Mouse (Mus musculus): ENCODE results near the gene Tmem258.
A peak's percentile ranks its signal among the peaks of the same experiment; 100 is the strongest.

Gene Tmem258

GRCm38 (mm10) chr19:10222656-10223055 lies 18.8 kb downstream of the Tmem258 start:
- no peak for DNase-seq (ENCODE audit: low read depth, low spot score)

DNA sequence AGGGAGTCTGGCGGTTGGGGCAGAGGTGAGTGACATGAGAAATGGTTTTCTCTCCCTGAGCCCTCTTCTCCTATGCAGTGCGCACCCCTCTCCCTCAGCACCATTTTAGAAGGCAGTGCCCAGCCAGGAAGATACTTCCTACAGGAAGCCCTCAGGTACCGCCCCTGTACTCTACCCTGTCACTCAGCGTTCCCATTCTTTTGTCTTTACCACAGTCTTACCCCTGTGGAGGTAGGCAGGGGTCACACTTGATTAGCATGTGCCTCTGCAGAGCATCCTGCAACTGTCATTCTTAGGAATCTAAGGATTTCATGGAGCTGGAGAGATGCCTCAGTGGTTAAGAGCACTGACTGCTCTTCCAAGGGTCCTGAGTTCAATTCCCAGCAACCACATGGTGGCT lies 19.7 kb downstream of the Tmem258 start:
- no peak for DNase-seq (ENCODE audit: low read depth, low spot score)

- DNase-seq (ENCODE audit: low read depth, low spot score): no peak
These were observed 21.0 kb downstream of the Tmem258 start for GRCm38 (mm10) chr19:10224637-10225453.

DNA sequence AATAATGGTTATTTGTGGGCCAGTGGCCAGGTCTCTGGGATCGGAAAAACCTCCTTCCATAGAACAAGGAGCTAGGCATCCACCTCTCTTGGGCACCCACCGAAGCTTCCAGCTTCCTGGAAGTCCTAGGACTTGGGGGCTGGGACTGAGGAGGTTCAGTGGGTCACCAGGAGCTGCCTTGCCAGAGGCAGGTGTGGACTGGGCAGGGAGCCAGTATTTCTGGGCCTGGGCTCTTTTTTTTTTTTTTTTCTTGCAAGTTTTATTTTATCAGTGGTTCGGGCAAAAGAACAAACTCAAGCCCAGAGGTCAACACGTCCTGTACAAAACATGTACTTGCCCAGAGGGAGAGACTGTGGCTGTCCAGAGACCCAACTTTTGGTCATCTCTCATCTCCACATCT lies 22.0 kb downstream of the Tmem258 start:
- DNase-seq (ENCODE audit: low read depth, low spot score): no peak

DNA sequence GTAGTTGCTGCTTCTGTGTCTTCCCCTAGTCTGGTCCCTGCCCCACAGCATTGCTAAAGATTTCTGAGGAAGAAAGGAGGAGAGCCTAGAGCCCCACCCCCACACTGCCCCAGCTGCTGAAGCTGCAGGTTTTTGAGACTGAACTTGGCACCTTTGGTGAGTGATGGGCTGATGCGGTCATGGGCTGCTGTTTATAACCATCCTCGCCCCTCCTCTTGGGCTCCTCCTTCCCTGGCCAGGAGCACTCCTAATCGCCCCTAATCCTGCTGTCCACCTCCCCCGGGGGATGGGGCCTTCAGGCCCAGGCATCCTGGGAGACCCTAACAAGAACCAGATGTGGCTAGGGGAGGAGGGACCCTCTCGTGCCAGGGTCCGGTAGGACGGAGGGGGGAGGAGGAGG lies 27.2 kb downstream of the Tmem258 start:
- DNase-seq (ENCODE audit: low read depth, low spot score): no peak

DNA sequence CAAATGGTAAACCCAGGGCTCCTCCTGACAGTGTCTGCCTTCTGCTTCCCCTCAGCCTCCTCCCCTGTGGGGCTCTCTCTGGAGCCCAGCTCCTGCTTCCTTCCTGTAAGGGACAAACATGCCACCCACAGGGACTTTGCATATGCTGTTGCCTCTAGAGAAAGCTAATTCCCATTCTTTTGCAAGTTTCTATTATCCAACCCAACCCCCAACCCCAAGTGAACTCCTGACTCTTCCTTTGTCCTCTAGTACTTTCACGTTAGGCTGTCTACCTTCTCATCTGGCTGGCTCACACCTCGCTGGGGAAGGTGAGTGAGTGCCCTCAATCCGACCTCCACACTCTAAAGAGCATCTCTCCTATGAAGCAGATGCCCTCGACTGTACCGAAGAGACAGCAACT lies 28.1 kb downstream of the Tmem258 start:
- no peak for DNase-seq (ENCODE audit: low read depth, low spot score)

- peak; percentile 92 for DNase-seq (ENCODE audit: low read depth, low spot score)
These were observed 28.7 kb downstream of the Tmem258 start for GRCm38 (mm10) chr19:10232327-10233017.

GRCm38 (mm10) chr19:10235784-10236565 lies 32.2 kb downstream of the Tmem258 start:
- no peak for DNase-seq (ENCODE audit: low read depth, low spot score)

GRCm38 (mm10) chr19:10238477-10238876 lies 34.7 kb downstream of the Tmem258 start:
- DNase-seq (ENCODE audit: low read depth, low spot score): no peak

DNA sequence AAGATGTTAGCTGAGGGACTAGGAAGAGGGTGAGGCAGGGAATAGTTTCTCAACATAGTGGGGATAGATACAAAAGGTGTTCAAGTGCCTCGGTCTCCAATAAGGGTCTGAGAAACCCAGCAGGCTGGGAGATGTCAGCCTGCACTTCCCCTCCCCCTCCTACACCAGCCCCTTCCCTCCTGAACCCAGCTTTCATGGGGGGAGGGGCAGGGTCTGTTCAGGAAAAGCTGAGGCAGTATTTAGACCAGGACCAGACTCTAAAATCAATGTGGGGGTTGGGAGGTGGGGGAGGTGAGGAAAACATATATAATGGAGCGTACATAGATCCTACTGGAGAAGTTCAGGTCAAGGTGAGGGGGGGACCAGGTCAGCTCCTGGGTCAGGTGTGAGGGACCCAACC lies 35.6 kb downstream of the Tmem258 start:
- no peak for DNase-seq (ENCODE audit: low read depth, low spot score)

- no peak for DNase-seq (ENCODE audit: low read depth, low spot score)
These were observed 36.3 kb downstream of the Tmem258 start for GRCm38 (mm10) chr19:10239975-10240653.

GRCm38 (mm10) chr19:10240654-10241305 lies 37.0 kb downstream of the Tmem258 start, which contains the start of gene Myrf:
Myrf (minus strand) TSS chr19:10240748.
- peak; percentile 75 for DNase-seq (ENCODE audit: low read depth, low spot score)

DNA sequence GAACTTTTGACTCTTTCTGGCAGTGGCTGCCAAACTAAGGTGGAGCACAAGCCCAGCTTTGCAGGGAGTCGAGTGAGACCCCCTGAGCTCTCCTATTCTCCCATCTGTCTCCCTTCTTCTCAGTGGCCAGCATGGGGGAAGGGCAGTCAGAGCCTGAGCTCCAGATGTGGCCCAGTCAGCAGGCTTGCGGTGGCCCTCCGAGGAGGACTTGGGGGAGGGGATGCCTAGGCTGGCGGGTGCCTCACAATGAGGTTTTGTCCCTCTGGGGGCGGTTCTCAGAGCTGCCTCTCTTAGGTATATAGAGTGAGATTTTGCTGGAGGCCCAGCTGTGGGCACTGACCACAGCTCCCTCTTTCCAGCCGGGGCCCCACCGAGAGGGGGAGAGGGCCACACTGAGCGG lies 39.1 kb downstream of the Tmem258 start:
- peak; percentile 85 for DNase-seq (ENCODE audit: low read depth, low spot score)

GRCm38 (mm10) chr19:10244183-10244582 lies 40.4 kb downstream of the Tmem258 start:
- DNase-seq (ENCODE audit: low read depth, low spot score): peak; percentile 73

GRCm38 (mm10) chr19:10247165-10247564 lies 43.4 kb downstream of the Tmem258 start:
- DNase-seq (ENCODE audit: low read depth, low spot score): no peak

DNA sequence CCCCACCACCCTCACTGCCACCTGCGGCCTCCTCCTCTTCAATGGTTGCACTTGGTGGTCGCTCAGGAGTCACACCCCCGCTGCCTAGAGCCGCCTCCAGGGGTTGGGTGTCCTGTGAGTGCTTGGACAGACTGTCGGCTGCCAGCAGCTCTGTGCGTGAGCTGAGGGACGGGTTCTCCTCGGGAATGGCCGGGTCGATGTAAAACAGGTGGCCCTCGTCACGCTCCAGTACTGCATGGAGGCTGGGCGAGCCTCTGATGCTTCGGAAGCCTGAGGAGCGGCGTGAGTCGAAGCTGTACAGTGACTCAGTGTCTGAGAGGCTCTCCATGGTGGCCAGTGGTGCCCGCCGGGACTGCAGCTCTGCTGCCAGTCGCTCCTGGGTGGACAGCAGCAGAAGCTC lies 44.3 kb downstream of the Tmem258 start:
- no peak for DNase-seq (ENCODE audit: low read depth, low spot score)
